Mouse (Mus musculus) embryonic fibroblast, embryonic 13.5 days (primary cell): ENCODE data around the gene Tmem33. TPM values are rescaled to one million over a fixed set of nuclear protein-coding genes. Genes with fewer than 3 reads are reported as not detected.

ENCODE experiments used
- H3K27ac ChIP-seq: 2 replicates; pipeline ENCODE4 v1.5.1; 2012; ENCODE audit warnings: low read length, control low read depth, inconsistent platforms; ENCODE audit not compliant: insufficient read depth
- H3K4me1 ChIP-seq: 2 replicates; pipeline ENCODE4 v1.6.1; 2011; ENCODE audit warnings: low read length; ENCODE audit not compliant: control insufficient read depth, insufficient read depth
- H3K4me3 ChIP-seq: 2 replicates; pipeline ENCODE4 v1.5.1; 2011; ENCODE audit warnings: mild to moderate bottlenecking, control low read depth, low read length; ENCODE audit not compliant: insufficient read depth
- CTCF ChIP-seq: IDR thresholded peaks from 2 replicates; pipeline ENCODE4 v1.5.1; 2011; ENCODE audit warnings: mild to moderate bottlenecking, control low read depth, low read length, moderate library complexity, borderline replicate concordance; ENCODE audit not compliant: insufficient read depth
- POLR2A ChIP-seq: IDR thresholded peaks from 2 replicates; pipeline ENCODE4 v1.6.1; 2011; ENCODE audit warnings: low read depth, mild to moderate bottlenecking, control low read depth, low read length, moderate library complexity
- polyA plus RNA-seq: library from polyadenylated mRNA; stranded (reverse); fragments of >200 nt; gene quantifications from 2 replicates; pipeline ENCODE4 v1.2.4, GENCODE M21; 2011; ENCODE audit warnings: low read depth; ENCODE audit not compliant: missing spikeins, insufficient read length

The Tmem33 gene
- polyA plus RNA-seq, 1 experiment = 125 TPM

DNA sequence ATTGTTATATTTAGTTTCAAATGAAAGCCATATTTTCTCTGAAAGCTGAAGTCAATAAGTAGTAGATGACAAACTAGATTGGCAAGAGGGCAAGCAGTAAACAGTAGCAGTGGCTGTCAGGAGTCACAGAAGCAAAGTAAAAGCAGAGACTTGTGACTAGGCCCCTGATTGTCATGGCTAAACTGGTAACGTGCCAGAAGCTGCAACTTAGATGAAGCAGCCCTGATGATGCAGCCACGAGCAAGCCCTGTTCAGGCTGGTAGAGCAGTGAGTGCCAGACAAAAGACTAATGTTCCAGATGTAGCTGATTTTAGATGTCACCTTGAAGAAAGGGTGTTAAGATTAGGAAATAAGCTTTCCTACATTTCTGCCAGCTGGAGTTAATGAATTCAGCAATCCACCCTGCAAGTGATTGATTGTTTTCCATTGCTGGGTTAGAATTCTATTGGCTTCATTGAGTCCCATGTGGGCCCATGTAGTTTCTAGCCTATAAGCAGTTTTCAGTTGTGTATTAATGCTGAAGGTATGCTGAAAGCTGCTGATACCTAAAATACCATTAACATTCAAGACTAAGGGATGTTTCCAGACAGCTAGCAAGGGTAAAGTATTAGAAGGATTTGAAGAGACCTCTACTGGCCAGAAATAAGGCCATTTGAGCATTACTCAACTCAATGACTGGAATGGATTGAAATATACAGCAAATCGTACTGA lies 51.6 kb downstream of the Tmem33 start:
- 0 out of 2 replicates have a peak, but pooled peaks cover 2% of the 10 kb centered on the region for H3K4me1 ChIP-seq
- H3K27ac ChIP-seq = no peak overlapping the region; the same call in 1 of the 2 replicates
- no peak for TF ChIP-seq CTCF
- no peak for TF ChIP-seq POLR2A
- H3K4me3 ChIP-seq = no peak overlapping the region

DNA sequence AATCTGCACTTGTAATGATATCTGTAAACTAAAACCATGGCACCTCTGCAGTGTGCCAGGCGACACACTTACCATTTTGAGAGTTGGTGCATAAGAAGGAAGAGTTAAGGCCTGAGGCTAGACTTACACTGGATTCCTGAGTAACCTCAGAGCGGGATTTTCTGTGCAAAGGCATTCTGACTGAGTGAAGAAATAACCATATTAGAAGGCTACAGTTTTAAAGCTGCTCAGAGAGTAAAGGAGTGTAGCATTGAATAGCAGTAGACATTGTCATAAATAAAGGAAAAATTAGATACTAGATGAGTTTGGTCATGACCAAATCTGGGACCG lies 52.1 kb downstream of the Tmem33 start:
- TF ChIP-seq CTCF (no peak), POLR2A (no peak)
- no peak overlapping the region for H3K4me3 ChIP-seq
- H3K27ac ChIP-seq = no peak overlapping the region
- H3K4me1 ChIP-seq = 0 out of 2 replicates have a peak, but pooled peaks cover 2% of the 10 kb centered on the region

DNA sequence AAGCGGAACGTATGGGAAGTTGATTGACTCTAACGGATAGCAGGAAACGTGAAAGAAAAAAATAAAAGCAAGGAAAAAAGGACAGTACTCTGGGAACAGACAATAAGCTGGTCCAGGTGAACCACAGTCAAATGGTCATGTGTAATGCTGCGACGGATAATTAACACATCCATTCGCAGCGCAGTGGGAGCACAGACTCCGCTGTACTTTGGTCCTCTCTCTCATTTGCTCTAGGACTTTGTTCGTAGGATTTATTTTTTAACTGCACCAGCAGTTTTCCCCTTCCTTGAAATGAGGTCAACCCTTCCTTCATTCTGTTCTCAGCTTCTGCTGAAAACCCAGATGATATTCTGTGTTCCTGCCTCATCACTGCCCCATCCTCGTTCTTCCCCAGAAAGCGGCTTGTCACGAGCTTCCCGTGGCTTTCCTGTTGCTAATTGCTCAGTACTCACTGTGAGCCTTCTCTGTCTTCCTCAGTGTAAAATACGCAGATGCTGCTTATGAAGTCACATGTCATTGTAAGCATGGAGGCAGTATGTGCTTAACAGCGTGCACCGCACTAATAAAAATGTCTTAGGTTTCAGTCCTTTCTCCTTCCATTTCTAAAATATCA lies 61.4 kb downstream of the Tmem33 start:
- TF ChIP-seq CTCF = no peak
- no peak for TF ChIP-seq POLR2A
- Histone ChIP-seq H3K27ac (no peak overlapping the region), H3K4me1 (no peaks in the 10 kb centered on the region), H3K4me3 (no peak overlapping the region)

DNA sequence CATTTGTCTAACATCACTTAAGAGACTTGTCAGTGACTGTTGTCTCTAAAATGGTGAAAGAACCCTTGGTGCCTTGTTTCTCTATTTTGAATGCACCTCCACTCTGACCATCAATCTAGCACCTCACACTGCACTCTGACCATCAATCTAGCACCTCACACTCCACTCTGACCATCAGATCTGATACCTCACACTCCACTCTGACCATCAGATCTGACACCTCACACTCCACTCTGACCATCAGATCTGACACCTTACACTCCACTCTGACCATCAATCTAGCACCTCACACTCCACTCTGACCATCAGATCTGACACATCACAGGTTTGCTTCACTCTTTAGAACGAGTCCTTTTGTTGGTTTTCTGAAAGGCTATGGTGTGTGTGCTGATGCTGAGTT lies 63.7 kb downstream of the Tmem33 start:
- TF ChIP-seq CTCF = no peak
- TF ChIP-seq POLR2A = no peak
- Histone ChIP-seq H3K4me3 (no peak overlapping the region), H3K27ac (no peak overlapping the region)

DNA sequence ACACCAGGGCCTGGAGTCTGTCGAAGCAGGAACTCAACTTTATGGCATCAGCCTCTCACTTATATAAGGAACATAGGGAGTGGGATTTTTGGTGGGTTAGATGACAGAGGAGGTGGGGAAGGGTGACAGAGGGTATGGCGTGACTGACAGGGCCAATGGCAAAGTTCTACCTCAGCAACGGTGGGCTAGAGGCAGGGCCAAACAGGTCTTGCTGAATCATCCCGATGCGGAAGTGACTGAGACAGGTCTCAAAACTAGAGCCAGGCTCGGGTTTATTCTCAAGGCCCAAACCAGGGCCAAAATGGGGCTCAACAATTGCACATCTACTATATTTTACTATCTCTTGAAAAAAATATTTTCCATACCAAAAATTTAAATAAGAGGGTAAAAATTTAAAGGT lies 80.4 kb downstream of the Tmem33 start:
- no peaks in the 10 kb centered on the region for H3K4me1 ChIP-seq
- TF ChIP-seq CTCF (no peak), POLR2A (no peak)
- no peak overlapping the region for H3K27ac ChIP-seq
- H3K4me3 ChIP-seq = no peak overlapping the region

More for the DNA sequence above, 63.7 kb downstream of the Tmem33 start:
- H3K4me1 ChIP-seq = no peaks in the 10 kb centered on the region

Other genes with a start within 250 kb of the Tmem33 start
- not detected in 2 replicates for gene Phox2b, start 161.3 kb upstream of the Tmem33 start, polyA plus RNA-seq
- 108 and 111 TPM in 2 replicates for gene Slc30a9, start 46.4 kb downstream of the Tmem33 start, polyA plus RNA-seq
- gene Bend4, start 167.7 kb downstream of the Tmem33 start, polyA plus RNA-seq = 0.92 and 0.93 TPM in 2 replicates